Mouse (Mus musculus): ENCODE measurements around the gene Acer3.
"Not testable (repeated sequence)": the region's sequence is repeated elsewhere in the genome, so short reads cannot be mapped to it uniquely, and the experiment has no call there.

Acer3 gene

DNA sequence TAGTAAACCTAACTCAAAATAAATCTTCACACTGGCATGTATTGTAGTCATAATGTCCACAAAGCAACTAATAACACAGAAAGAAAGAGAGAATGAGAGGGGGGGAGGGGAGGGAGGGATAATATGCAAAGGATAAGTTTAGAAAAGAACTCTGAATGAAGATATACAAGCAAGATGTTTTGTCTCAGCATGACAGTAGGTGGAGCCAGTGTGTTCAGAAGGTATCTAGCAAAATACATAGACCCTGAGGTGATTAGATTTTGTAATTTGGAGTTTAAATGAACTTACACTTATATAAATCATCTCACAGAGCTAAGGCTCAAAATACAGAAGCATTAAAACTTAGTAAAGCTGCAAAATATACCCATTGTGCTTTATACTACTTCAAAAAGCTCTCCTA, 44.7 kb downstream of the Acer3 start:
- DNase-seq (ENCODE audit: low spot score), result no peak

DNA sequence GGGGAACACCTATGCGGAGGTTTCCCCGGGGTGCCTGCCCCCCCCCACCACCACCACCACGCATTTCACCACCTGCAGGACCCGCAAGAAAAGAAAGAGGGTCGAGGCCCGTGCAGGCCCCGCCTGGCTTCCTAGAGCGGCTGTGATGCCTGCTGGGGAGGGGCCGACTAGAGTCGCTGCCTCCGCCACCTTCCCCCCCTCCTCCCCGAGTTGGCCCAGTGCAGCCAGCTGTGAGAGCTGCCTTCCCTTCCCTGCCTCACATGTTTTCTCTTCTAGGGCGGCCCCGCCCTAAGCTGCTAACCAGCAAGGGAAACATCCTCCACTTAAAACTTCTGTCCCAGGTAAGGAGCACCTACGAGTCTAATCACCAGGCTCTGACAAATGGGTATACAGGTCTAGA, 52.8 kb downstream of the Acer3 start:
- DNase-seq (ENCODE audit: low spot score), result not testable (repeated sequence)

DNA sequence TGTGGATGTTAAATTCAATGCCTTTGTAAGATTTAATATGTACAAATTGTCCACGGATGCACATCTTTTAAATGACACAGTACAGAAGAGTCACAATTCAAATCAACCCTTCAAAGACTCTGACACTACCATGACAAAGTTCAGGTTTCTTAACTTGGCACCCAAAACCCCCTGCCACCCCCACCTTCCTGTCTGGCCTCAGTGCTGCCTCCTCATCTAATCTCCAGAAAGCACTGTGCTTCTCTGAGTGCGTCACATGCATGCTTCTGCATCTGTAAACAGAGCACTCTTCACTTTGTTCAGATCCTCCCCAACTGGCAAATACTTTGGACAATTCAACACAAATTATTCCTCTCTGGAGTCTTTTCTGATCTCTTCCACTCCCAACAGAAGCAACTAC, 68.5 kb downstream of the Acer3 start:
- DNase-seq (ENCODE audit: low spot score), result no peak

DNA sequence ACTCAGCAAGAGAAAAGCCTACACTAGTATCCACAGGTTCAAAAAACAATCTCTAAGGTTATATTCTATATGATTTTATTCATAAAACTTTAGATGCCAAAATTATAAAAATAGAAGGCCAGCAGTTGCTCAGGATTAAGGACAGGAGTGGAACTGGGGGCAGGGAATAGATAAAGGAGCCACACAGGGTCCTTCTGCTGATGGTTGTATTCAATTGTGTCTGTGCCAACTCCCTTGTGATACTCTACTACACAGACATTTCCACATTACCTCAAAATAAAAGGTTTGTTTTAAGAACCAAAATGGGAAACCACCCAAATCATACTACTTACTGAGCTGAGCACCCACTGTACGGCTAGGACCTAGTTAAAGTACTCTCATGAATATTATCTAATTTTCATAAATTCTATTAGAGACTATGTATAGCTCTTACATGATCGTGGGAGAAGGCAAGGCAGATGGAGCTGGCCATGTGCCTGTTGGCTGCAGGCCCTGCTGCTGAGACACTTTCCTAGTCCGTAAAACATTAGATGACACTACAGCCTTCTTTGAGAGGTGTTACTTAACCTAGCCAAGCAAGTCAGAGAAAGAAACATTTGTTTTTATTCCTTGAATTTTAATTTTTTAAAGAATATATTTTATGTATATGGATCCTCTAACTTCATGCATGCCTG, 84.2 kb downstream of the Acer3 start:
- no peak for DNase-seq (ENCODE audit: low spot score)

DNA sequence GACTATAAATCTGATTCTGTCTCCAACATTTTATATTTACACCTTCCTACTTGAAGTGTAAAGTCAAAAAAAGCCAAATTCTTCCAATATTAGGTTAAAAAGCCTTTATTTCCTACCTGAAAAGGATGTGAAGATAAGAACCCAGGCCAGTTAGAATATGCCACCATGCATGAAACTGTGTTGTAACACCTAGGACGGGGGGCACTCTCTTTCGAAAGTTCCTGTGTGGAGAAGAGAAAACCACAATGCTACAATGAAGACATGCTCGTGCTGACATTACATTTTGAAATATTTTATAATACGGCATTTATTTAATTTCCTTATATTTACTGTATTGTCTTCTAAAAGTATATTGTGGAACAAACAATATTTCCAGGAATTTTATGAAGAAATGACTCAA, 97.2 kb downstream of the Acer3 start:
- DNase-seq (ENCODE audit: low spot score), result no peak

DNA sequence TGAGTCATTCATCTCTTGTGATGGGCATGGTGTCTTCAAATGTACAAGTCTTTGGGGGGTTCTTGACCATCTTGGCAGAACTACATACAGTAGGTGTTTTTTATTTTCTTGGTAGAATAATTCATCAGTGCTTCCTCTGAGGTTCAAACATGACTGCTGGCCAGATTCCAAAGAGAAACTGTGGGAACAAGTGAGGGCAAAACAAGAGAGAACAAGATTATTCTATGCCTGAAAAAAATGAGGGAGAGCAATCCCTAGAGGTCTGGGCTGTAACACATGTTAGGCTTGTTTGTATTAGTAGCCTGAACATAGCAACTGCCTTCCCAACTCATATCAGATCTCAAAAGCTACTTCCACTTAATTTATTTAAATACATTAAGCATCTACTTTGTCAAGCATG, 104.3 kb downstream of the Acer3 start:
- DNase-seq (ENCODE audit: low spot score), result no peak

DNA sequence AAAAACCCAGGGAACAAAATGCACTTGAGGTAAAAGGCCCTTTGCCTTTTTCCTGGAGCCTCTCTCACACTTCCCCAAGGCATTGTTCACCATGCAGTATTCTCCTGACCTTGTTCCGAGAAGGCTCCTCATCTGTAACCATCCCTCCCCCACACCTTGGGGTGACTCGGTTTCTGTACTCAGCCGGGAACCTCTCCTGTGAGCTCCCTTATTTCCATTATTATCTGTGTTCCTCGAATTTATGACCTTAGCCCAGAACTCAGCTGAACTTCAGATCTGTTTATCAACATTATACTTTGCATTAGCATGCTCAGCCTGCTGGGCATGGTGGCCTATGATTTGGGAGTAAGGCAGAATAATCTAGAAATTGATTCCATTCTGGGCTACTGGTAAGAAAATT, 118.1 kb downstream of the Acer3 start:
- DNase-seq (ENCODE audit: low spot score), result no peak

DNA sequence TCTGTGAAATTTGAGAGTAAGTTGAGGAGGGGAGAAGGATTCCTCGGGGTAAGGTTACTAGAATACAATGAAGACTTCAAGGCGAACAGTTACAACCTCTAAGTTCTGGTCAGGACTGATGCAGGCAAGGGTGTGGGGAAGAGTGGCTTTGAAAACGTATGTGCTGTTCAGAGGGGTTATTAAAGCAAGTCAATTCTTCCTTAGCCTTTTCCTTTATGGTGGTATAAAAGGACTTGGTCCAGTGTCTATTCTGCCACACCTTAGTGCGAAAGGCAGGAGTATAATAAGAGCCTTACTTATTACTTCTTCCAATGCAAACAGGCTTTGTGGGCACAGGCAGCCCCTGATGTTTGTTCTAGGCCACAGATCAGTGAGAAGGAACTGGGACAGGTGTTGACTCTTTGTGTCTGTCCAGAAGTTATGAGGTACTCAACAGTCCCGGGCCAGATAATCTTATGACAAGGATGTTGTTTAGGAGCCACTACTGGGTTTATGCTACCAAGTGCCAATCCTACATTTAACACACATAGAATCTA, 119.4 kb downstream of the Acer3 start:
- DNase-seq (ENCODE audit: low spot score), result no peak

DNA sequence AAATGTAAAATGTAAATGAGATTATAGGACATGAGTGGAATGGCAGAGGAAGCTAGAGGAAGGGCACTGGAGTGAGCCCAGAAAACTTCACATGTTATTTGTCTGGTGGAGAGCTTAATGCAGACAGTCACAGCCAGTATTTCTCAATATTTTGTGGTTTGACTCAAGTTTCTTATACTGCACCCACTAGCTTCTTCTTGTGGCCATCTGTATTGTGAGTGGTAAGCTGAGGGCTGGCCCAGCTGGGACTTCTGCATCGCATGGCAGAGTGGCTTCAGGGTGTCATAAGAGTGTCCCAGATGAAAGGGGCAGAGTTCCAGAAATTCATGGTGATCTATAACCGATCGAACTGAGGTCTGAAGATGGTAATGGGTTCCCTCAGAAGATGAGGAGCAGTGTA, 120.6 kb downstream of the Acer3 start:
- DNase-seq (ENCODE audit: low spot score), result no peak

DNA sequence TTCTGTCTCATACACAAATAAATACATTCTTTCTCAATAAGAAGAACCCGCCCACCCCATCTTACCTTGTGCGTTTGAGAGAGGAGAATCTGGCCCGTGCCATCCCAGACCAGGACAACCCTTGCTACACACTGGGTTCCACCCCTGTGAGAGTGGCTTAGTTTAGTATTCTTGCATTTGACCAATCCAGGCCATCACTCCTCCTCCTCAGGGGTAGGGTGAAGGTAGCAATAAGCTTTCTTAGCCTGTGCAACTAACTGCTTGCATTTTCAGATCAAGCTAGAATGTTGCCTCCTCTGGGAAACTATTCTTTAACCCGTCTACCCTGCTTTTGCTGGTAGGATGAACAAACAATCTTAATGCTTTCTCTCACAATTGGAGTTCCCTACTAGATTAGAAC, 121.6 kb downstream of the Acer3 start, which contains the start of gene B3gnt6:
B3gnt6 (minus strand) TSS at position 101 of the 400 bp plus-strand sequence.
- no peak for DNase-seq (ENCODE audit: low spot score)

DNA sequence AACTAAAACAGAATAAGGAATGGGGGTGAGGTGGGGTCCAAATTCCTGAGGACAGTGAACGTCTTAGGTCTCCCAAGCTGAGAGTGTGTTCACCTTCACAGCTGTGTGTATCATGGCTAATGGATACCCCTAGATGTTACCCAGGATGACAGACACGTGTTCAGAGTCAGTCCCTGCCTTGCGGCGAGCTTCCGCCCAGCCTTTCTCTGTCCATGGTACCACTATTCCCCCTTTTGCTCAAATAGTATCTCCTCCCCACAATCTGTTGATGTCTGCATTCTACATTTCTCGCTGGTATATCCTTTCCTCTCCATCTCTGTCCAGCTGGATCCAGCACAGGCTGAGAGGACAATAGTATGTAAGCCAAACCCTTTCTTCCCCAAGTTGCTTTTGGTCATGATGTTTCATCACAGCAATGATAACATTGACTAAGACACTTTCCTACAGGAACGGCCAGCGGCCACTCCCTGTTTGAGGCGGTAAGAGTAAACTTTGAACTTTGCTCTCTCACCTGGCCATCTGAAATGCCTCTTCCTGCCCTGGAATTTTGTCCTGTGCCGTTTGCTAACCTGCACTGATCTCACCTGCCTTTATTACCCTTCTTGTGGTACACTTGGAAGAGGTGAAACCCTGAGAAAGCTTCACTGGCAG, 125.7 kb downstream of the Acer3 start:
- DNase-seq (ENCODE audit: low spot score), result no peak

DNA sequence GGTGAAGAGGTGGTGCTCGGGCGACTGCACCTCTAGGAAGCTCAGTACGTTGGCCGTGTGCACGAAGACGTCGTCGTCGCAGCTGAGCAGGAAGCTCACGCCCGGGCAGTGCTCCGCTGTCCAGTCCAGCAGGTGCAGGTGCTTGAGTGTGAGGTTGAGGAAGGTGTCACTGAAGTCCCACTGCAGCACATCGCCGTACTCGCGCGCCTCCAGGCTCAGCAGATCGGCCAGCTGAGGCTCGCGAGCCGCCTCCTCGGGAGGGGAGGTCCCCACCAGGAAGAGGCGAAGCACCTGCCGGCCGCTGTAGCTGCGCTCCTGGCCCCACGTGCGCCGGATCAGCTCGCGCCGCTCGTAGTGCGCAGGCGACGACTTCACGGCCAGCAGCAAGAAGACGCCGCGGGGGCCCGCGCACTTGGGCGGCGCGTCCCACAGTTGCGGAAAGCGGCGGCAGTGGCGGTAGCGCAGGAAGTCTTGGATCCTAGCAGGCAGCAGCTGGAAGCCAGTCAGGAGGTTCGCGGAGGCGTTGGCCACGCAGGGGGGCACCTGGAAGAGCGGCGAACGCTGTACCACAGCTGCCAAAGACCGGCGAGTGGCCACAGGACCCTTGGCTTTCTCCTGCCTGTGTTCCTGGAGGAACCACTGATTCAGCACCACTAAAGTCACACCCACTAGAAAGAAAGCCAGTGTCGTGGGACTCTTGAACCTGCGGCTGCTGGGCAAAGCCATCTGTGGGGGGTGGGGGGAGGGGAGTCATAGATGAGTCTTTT, 126.8 kb downstream of the Acer3 start:
- peak; percentile 42 for DNase-seq (ENCODE audit: low spot score)

DNA sequence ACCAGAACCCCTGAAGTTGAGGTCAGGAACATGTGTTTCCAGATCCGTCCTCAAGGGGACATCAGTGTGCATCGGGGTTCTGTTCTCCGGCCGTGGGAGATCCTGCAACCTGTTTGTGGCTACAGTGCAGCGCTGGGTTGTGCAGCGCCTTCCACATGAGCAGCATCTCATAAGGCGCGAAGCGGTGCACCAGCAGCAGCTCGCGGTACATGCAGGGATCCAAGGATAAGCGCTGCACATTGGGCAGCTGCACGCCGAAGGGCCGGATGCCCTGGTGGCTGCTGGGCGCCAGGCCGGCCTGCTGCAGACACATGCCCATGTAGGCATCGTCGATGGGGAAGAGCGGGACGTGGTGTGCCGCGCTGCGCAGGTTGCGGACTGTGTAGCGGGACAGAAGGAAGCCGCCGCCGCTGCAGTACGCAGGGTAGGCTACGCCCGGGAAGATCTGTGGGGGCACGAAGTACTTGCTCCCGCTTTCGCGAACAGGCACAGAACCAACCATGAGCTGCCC, 127.4 kb downstream of the Acer3 start:
- DNase-seq (ENCODE audit: low spot score), result no peak

DNA sequence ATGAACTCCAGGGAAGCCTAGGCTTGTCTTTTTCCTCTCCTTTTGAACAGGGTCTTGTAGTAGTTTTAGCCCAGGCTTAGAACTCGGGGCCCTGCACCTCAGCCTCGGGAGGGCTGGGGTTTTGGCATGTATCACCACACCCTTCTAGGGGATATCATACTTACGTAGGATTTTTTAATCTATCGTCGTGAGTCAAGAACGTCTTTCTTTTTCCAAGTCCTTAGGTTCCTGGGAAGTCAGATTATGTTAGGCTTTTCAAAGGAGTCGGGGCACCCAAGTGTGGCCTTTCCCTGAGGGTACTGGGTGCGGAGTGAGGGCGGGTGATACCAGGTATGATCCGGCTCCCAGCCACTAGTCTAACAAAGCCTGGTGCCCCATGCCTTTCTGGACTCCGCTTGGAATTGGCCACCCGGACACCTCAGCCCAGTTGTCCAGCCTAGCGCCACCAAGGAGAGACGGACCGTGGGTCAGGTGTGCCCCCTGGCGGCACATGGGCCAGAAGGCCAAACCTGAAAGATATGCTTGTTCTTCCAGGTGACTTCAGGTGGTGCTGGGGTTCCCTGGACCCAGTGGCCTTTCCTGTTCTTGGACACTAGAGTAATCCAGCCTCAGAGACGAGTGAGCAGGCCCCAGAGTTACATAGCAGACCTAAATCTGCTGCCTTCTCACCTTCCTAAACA, 129.3 kb downstream of the Acer3 start:
- DNase-seq (ENCODE audit: low spot score), result no peak

DNA sequence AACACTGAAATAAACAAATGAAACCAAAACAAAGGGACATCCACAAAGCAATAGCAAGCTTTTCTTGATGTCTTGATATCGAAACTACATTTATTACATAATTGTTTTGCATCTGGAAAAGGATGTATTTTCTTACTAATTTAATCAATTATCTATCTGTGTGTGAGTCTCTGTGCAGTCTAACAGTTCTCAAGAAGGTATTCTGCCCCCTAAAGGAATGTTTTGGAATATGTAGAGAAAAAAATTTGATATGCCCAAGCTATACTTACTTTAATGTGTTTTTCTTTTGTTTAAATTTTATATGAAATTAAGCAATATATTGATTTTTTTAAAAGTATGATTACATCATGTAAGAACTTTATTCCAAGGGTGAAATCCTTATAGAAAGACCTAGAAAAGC, 130.4 kb downstream of the Acer3 start:
- DNase-seq (ENCODE audit: low spot score), result no peak

DNA sequence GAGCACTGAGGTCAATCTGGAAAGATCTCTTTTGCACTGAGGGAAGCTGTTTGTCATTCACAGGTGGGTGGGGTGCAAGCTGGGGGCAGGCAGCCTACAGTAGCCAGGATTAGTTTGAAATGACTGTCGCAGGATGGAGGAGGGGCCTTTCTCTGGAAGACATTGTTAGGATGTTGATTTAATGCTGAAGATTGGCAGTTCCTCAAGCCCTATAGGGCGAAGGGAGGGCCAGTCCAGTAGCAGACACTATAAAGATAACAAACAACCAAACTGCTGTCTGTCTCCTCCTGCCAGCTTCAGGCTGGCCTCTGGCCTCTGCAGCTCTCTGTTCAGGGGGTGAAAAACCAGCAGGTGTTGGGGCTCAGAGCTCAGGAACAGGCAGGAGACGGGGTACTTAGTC, 131.3 kb downstream of the Acer3 start:
- no peak for DNase-seq (ENCODE audit: low spot score)

DNA sequence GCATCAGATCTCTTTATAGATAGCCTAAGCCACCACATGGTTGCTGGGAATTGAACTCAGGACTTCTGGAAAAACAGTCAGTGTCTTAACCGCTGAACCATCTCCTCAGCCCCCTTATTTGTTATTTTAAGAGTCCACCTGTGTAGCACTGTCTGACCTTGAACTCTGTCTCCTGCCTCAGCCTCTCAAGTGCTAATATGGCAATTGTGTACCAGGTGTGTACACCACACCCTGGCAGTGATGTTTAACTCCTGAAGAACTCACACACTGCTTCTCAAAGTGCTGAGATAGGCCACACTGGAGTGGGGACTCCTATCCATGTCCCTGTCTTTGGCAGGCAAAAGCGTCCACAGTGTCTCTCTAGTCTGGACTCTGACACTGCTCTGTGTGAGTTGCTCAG, 132.3 kb downstream of the Acer3 start:
- no peak for DNase-seq (ENCODE audit: low spot score)

DNA sequence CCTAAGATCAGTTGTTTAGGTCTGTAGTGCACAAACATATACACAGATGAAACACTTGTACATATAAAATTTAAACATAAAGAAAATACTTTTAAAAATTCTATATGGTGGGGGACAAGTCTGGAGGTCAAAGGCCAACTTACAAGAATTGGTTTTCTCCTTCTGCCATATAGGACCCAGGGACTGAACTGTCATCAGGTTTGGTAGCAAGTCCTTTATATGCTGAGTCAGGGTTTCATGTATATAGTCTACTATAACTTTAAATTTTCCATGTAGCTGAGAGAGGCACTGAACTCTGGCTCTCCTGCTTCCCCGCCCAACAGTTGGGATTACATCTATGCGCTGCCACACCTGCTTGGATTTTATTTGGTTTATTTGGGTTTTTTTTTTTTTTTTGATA, 132.8 kb downstream of the Acer3 start:
- no peak for DNase-seq (ENCODE audit: low spot score)

DNA sequence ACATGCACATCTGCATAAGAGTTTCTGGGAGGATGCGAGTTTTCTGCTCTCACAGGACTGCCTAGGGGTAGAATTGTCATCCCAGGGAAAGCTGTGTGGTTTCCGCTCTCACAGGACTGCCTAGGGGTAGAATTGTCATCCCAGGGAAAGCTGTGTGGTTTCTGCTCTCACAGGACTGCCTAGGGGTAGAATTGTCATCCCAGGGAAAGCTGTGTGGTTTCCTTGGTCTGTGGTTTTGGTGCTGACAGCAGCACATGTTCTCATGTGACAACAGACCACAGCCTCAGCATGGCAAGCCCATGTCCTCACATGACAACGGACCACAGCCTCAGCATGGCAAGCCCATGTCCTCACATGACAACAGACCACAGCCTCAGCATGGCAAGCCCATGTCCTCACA, 133.7 kb downstream of the Acer3 start:
- DNase-seq (ENCODE audit: low spot score), result not testable (repeated sequence)

DNA sequence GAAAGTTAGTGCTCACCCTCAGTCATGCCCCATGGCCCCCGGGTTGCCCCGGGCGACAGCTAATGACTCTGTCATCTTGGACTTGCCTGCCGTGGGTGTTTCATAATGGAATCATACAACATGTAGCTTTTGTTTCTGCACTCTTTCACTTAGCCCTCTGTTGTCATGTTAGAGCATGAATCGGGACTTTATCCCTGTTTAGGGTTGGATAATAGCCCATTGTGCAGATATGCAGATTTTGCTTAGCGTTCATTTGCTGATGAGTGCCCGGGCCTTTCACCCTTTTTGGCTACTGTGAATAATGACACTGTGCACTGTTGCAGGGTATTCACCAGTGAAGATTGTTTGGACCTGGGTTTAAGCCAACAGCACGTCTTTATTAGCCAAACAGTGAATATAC, 134.4 kb downstream of the Acer3 start:
- no peak for DNase-seq (ENCODE audit: low spot score)

DNA sequence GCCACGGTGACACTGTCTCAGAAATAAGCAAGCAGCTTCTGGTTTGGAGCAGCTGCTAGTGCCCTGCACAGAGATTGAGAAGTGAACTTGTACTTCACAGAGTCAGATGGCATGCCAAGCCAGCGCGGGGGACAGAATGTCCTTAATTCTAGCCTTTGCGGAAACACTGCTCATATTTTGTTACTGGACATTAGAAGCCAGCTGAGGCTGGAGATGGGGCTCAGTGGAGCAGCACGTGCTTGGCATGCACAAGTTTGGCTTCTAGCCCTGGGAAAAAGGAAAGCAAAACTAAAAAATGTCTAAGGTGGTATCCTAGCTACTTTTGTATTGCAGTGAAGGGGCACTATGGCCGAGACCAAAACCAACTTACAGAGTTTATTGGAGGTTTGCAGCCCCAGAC, 135.7 kb downstream of the Acer3 start:
- DNase-seq (ENCODE audit: low spot score), result peak; percentile 46

DNA sequence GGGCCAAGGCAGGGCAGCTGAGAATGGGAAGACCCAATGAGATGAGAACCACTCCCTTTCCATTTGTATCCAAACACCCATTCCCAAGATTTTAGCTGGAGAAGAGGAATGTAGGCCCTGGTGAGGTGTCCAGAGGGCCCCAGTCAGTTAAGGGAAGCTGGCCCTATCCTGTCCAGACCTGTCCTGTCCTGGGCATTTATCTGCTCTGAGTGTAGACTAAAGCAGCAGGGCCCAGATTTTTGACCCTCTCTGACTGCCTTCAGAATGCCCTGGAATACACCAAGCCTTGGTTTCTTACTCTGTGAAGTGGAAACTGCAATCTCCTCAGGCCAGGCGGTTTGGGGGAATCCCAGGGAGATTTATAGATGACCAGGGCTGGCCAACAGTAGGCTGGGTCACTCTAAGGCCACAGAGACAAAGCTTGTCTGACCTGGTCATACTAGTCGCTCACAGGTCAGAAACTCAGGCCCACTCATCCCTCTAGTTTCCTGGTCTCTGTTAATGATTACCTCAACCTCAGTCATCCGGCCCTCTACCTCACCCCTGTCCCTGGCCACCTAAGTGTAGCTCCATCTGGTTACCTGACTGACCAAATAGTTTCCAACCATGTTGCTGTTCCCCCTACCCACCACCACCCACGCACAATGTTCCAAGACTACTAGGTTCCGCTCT, 142.3 kb downstream of the Acer3 start:
- no peak for DNase-seq (ENCODE audit: low spot score)
